ENCODE assay signal across 8 mouse cellular contexts in genomic region chr12:118837361-118837760, GRCm38 (mm10). TPM values are rescaled to one million over a fixed set of nuclear protein-coding genes. Genes with fewer than 3 reads are reported as not detected.
DNase-seq lines count a peak whose midpoint lies in the region; ATAC-seq and TF ChIP-seq lines count a peak whose summit lies in the region.
"Had no signal": no experiment of that assay in that cellular context is flagged by ENCODE, and none has a peak within 500 bp of the region (broad histone marks: within the 10 kb centered on the region; RNA-seq: fewer than 3 reads in every experiment).

No protein-coding gene starts in this region.

- H3K4me1 ChIP-seq in lung, postnatal 0 days (ENCODE audit: insufficient read depth, low read depth, low read length), result no peaks in the 10 kb centered on the region; the same call in 1 of the 2 replicates
- peaks cover 24% of the 10 kb centered on the region for H3K4me1 ChIP-seq in forebrain, embryonic 15.5 days
- no peaks in the 10 kb centered on the region for H3K4me1 ChIP-seq in limb, embryonic 14.5 days (ENCODE audit: control insufficient read depth, insufficient read depth, low read length)
- H3K4me1 ChIP-seq in stomach, embryonic 15.5 days, result peaks cover 12% of the 10 kb centered on the region

- H3K9ac ChIP-seq in lung, postnatal 0 days (replicated peaks; ENCODE audit: low read depth), result no peak overlapping the region
- no peak overlapping the region for H3K9ac ChIP-seq in forebrain, embryonic 15.5 days (replicated peaks)
- H3K9ac ChIP-seq in limb, embryonic 14.5 days (ENCODE audit: low read depth, low read length, severe bottlenecking), result no peak overlapping the region
- H3K9ac ChIP-seq in stomach, embryonic 15.5 days, result no peak overlapping the region

- ATAC-seq in lung, postnatal 0 days, result no peak
- 0 out of 2 replicates have a peak, but pooled peaks have one; percentile 12 for ATAC-seq in forebrain, embryonic 15.5 days (replicated peaks)
- no peak for ATAC-seq in limb, embryonic 14.5 days (ENCODE audit: low FRiP score, low read depth)
- ATAC-seq in stomach, embryonic 15.5 days (ENCODE audit: insufficient read depth, low FRiP score, low read depth), result no peak

- no peak overlapping the region for H3K27ac ChIP-seq in lung, postnatal 0 days (ENCODE audit: low read length)
- no peak overlapping the region for H3K27ac ChIP-seq in forebrain, embryonic 15.5 days (replicated peaks)
- H3K27ac ChIP-seq in limb, embryonic 14.5 days (replicated peaks; ENCODE audit: low read depth, low read length), result no peak overlapping the region
- H3K27ac ChIP-seq in stomach, embryonic 15.5 days, result no peak overlapping the region

- WGBS in lung, postnatal 0 days, result 3% methylated on average over 11 of the region's 11 CpGs
- 18% methylated on average over 11 of the region's 11 CpGs for WGBS in forebrain, embryonic 15.5 days
- WGBS in limb, embryonic 14.5 days, result 2% methylated on average over 11 of the region's 11 CpGs
- 3% methylated on average over 11 of the region's 11 CpGs for WGBS in stomach, embryonic 15.5 days

- no peaks in the 10 kb centered on the region for H3K36me3 ChIP-seq in lung, postnatal 0 days (ENCODE audit: insufficient read depth, low read length)
- H3K36me3 ChIP-seq in forebrain, embryonic 15.5 days, result no peaks in the 10 kb centered on the region
- no peaks in the 10 kb centered on the region for H3K36me3 ChIP-seq in limb, embryonic 14.5 days (ENCODE audit: control insufficient read depth, insufficient read depth, low read length)
- H3K36me3 ChIP-seq in stomach, embryonic 15.5 days, result no peaks in the 10 kb centered on the region

- 0 out of 2 replicates have a peak overlapping the region, but pooled peaks have one; percentile 50 for H3K4me3 ChIP-seq in lung, postnatal 0 days (ENCODE audit: low read depth, low read length)
- H3K4me3 ChIP-seq in forebrain, embryonic 15.5 days, result peak overlapping the region; percentile 46
- peak overlapping the region; percentile 52 for H3K4me3 ChIP-seq in limb, embryonic 14.5 days (replicated peaks; ENCODE audit: low read length)
- peak overlapping the region; percentile 54 for H3K4me3 ChIP-seq in stomach, embryonic 15.5 days (replicated peaks)

- TF ChIP-seq EP300 in lung, postnatal 0 days (IDR thresholded peaks at IDR 0.05), result no peak

- H3K4me2 ChIP-seq in lung, postnatal 0 days (replicated peaks; ENCODE audit: low read depth, low read length), result peak overlapping the region; percentile 67
- H3K4me2 ChIP-seq in forebrain, embryonic 15.5 days (replicated peaks), result peak overlapping the region; percentile 78
- H3K4me2 ChIP-seq in limb, embryonic 14.5 days (replicated peaks; ENCODE audit: low read depth, low read length, severe bottlenecking), result peak overlapping the region; percentile 87
- H3K4me2 ChIP-seq in stomach, embryonic 15.5 days, result peak overlapping the region; percentile 94

- no peak for TF ChIP-seq CTCF in lung, postnatal 0 days (IDR thresholded peaks at IDR 0.05)

- DNase-seq in lung, postnatal 0 days (ENCODE audit: low spot score), result no peak
- DNase-seq in lung, postnatal 14 days, result no peak
- no peak for DNase-seq in limb, embryonic 14.5 days (ENCODE audit: low spot score)
- DNase-seq in urinary bladder, postnatal 4 days (ENCODE audit: low spot score in 2 of 2), result no peak
- DNase-seq in right cerebral cortex, postnatal 36 days (ENCODE audit: low spot score in 2 of 2), result no peak
- DNase-seq: cerebellum, adult 18-20 months had no signal

- no peak for TF ChIP-seq POLR2A in limb, embryonic 14.5 days (IDR thresholded peaks at IDR 0.05; ENCODE audit: borderline replicate concordance, extremely low read depth, insufficient read depth, insufficient read length)

- no peaks in the 10 kb centered on the region for H3K9me3 ChIP-seq in lung, postnatal 0 days (ENCODE audit: low read length)
- H3K9me3 ChIP-seq in forebrain, embryonic 15.5 days, result no peaks in the 10 kb centered on the region
- no peaks in the 10 kb centered on the region for H3K9me3 ChIP-seq in limb, embryonic 14.5 days (ENCODE audit: control insufficient read depth, low read length)
- no peaks in the 10 kb centered on the region for H3K9me3 ChIP-seq in stomach, embryonic 15.5 days

- H3K27me3 ChIP-seq in lung, postnatal 0 days (replicated peaks; ENCODE audit: insufficient read depth, low read length), result peaks cover 54% of the 10 kb centered on the region
- peaks cover 34% of the 10 kb centered on the region for H3K27me3 ChIP-seq in forebrain, embryonic 15.5 days
- H3K27me3 ChIP-seq in limb, embryonic 14.5 days (ENCODE audit: control insufficient read depth, insufficient read depth, low read length), result peaks cover 58% of the 10 kb centered on the region
- peaks cover 50% of the 10 kb centered on the region for H3K27me3 ChIP-seq in stomach, embryonic 15.5 days (replicated peaks)

RNA-seq across cellular contexts. Expression of gene Sp8, which starts 8.8 kb away (rescaled TPM):
- not detected in 2 replicates for polyA plus RNA-seq in lung, postnatal 0 days (2015; fragmentation: Nextera tagmentation; extraction: Ambion mirVana)
- 15.4 and 15.8 TPM in 2 replicates for polyA plus RNA-seq in forebrain, embryonic 15.5 days (2015; fragmentation: Nextera tagmentation; extraction: Ambion mirVana)
- polyA plus RNA-seq in limb, embryonic 14.5 days (2012; rRNA removed), result 1.7 and 2.0 TPM in 2 replicates
- polyA plus RNA-seq in limb, embryonic 14.5 days (2014; fragmentation: Nextera tagmentation; extraction: Ambion mirVana), result 3.8 and 4.1 TPM in 2 replicates
- not detected in 2 replicates for polyA plus RNA-seq in stomach, embryonic 15.5 days (2015; fragmentation: Nextera tagmentation; extraction: Ambion mirVana)
